Mouse (Mus musculus) cerebellum, adult 9-10 months (tissue): ENCODE results near the gene Plekhn1.

Experiments
- DNase-seq: peaks from one replicate; pipeline ENCODE4 v3.0.0; 2022

Plekhn1 gene

DNA sequence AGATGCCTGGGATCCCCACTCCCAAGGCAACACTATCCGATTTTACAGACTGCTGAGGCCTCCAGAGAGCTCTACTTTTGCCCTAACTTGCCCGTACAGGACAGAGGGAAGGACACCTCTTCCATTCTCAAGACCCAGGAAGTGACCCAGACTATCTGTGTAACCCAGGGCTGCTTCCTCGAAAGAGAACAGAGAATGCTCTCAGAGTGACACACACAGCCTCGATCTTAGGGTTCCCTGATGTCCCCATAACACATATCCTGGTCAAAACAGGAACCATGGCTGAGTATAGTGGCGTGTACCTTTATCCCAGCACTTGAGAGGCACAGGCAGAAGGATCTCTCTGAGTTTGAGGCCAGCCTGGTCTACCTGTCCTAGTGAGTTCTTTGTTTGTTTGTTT, 50.9 kb downstream of the Plekhn1 start:
- no peak for DNase-seq

DNA sequence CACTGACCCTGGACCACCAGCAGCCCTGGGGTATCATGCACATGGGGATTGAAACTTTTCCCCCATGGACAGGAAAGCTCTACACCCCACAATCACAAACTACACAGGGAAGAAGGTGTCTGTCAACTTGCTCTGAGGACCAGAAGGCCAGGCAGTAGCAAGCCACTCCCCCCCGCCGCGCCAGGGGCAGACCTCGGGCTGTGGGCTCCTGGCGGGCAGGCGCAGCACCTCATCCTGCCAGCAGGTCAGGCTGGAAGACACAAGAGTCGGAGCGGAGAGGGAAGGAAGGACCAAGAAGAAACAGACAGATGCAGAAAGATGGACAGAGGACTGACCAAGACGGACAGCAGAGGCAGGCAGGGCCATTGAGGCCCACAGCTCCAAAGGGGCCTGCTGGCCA, 57.0 kb downstream of the Plekhn1 start:
- DNase-seq, result no peak

DNA sequence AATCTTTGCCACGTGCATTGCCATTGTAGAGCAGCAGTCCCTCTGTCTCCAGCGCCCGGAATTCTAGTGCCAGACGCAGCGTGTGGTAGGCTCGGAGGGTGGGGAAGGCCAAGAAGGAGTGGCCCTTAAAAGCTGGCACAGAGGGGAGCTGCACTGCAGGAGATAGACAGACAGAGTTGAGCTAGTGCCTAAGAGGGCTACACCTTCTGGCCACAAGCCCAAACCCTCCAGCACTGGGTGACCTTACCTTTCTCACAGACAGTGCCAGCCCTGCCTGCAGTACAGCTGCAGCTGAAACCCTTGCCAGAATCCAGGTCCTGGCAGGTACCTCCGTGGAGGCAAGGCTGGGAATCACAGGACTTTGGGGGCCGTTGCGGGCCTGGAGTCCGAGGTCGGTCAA, 62.8 kb downstream of the Plekhn1 start:
- DNase-seq, result no peak
